Mouse (Mus musculus) embryo, embryonic 11 days (tissue): ENCODE measurements around the gene I830077J02Rik.
"Not testable (repeated sequence)": the region's sequence is repeated elsewhere in the genome, so short reads cannot be mapped to it uniquely, and the experiment has no call there.

Experiments
- DNase-seq: peaks from one replicate; pipeline ENCODE4 v3.0.0-alpha.2; 2015

Gene I830077J02Rik

DNA sequence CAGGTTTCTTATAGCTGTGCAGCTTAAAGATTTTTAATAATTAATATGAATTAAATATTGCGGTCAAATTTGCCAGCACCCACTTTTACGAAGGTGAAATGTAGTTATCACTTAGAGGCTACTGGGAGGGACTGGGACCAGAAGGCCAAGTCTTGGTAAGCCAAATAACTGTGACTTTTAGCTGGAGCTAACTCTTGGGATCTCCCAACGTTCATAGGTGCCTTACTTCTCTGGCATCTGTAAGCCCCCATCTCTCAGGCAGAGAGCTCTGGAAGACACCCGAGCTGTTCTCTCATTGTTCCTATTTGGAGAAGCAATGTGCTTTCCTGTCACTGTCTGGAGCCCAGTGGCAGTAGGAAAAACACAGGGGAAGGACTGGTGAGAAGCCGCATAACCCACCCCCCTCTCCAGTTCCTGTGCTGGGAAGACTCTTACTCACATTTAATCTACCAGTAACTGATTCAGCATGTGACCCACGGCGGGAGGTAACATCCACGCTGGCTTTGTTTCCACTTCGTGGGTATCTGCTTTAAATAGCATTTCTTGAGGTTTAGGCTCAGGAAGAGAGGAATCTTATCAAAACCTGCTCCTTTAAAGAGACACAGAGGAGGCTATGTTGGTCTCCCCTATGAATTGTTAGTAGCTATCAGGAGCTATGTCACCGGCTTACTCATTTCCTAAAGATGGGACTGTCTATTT lies 14.7 kb downstream of the I830077J02Rik start:
- DNase-seq, result no peak

- DNase-seq, result not testable (repeated sequence)
Observed at GRCm38 (mm10) chr3:105916455-105916854, 16.0 kb downstream of the I830077J02Rik start.

- DNase-seq, result no peak
Observed at GRCm38 (mm10) chr3:105915281-105915680, 17.2 kb downstream of the I830077J02Rik start.

DNA sequence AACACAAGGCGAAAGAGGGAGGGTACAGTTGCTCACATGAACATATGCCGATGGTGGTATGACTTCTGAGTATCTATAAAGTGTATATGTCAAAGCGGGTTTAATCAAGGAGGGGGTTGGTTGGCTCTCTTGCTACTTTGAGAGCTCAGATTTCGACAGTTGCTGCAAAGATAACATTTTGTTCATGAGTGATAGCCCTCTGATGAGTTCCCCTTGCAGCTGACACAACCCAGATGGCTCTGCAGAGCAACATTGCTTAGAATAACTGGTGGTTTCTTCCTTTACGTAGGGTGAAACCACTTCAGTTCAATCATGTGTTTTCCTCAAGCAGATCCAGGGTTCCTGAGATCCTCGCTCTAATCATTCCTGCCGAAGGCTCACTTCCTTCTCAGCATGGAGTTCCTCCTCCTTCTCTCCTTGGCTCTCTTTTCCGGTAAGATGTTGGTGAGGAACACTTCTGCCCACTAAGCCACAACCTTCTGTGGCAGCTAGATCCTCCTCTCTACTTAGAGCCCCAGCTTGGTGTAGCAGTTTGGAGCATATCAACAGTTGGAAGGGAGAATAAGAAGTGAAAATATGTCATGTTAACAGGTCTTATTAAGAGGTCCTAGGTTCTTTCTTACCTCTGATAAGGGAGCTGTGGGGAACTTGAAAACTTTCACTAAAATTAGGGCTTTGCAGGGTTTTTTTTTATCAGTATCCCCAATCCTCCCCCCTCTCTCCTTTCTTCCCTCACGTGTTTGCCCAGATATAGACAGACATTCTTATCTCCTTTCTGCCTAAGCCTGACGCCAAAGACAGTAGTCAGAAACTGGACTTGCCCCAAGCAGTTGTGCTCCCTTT lies 18.4 kb downstream of the I830077J02Rik start:
- no peak for DNase-seq

DNA sequence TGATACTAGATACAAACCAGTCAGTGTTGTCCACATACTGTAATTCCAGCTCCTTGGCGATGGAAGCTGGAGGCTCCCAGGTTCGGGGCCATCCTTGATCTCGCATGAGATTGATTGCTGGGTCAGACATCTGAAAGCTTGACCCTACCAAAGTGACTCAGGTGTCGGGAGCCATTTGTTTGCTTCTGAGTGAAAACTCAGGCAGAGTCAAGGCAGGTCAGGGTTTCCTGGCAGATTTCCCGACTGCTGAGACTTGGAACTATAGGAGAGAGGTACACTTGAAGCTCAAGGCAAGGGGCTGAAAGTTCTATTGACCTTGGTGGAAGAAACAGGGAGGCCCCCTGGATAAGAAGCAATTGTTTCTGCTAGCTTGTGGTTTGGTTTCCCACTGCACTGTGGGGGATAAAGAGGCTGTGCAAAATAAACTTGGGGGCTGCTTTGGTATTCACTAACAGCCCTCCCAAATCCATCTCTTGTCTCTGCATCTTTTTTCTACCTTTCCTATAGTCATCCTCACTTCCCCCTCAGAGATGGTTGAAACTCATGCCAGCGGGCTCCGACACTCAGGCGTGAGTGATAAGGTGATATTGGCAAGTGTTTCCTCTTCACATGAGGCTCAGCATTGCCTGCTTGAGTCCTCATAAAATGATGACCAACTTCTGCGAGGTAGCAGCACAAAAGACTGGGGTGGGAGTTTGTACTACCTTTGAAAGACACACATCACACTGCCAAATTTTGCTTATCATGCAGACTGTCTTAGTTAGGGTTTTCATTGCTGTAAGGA lies 20.2 kb downstream of the I830077J02Rik start:
- no peak for DNase-seq

DNA sequence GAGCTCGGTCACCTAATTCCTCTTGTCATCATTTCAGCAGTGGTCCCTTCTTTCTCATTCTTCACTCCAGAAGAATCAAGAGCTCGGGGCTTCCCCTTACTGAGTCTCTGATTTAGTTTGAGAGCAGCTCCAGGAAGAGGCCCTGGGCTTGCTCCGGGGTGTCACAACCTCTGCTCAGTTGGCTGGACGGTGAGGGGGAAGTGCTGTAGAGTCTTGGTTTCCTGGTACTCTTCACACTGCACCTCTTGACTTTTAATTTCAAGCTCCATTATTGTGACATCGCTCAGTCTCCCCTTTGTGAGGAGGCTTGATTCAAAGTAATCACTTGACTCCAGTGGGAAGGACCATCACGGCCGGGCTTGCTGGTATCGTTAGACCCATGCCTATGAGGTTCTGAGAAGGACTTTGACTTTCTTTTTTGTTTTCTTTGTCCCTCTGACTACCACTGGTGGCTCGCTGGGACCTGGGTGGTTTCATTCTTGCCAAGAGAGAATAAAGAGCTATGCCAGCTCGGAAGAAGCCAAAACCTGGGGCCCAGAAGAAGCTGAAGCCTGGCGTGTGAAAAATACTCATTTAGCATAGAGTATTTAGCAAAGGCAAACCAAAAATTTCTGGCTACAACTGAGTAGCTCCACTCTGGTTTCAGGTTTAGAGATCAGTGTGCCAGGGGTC lies 21.8 kb downstream of the I830077J02Rik start:
- no peak for DNase-seq

DNA sequence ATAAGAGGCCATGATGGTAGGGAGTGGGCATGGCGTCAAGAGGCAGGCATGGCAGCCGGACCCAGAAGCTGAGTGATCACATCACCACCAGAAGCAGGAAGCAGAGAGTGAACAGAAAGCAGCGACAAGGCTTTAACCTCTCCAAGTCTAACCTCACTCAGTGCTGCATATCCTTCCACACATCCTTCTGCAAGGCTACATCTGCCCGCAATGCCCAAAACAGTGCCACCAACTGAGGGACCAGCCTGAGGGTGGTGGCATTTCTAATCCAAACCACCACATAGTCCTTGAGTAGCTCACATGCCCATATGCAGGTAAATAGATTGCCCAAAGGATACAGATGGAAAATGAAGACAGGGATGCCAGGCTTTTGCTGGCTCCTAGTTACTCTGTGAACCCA lies 23.5 kb downstream of the I830077J02Rik start:
- DNase-seq, result no peak

DNA sequence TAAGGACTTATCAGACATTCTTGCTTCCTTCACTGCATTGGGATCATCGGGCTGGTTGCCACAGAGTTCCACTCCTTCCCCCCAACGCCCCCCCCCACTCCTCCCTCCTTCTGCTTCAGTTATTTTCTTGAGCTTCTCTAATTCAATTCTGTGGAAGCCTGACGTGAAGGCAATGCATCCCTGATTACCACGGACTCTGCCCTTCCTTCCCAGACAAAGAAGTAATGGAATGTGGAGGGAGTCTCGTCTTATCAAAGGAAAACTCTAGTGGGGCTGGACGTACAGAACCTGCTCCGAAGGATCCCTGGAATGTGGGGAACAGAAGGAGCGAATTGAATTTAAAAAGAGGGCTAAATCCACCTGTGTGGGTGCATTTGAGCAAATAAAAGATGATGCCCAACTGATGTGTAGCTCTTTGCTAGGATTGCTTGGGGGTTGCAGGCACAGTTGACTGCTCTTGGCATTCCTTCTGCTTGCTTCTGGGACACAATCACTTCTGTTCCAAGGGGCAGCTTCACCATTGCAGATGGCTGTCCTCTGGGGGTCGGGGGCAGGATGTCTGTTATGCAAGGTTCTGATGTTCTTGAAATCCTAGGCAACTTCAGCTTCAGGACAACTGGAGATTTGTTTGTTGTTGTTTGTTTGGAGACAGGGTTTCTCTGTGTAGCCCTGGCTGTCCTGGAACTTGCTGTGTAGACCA lies 24.4 kb downstream of the I830077J02Rik start:
- DNase-seq, result no peak

GRCm38 (mm10) chr3:105904721-105905120 lies 27.7 kb downstream of the I830077J02Rik start:
- DNase-seq, result no peak

DNA sequence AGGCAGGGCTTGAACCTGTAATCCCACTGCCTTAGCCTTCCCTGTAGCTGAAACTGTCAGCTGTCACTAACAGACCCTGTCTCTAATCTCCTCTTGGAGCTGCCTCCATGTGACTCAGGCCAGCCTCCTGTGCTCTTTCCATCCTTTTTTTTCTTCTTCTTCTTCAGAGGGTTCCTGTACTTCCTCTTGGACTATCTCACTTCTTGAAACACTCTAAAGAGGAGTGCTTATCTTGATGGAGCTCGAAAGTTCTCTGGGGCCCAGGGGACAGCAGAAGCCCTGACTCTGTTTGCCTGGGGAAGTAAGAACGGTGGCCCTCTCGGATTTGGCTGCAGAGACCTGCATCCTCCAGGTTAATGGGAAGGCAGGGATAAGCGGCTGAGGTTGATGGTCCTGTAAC lies 28.3 kb downstream of the I830077J02Rik start:
- no peak for DNase-seq

GRCm38 (mm10) chr3:105901468-105901867 lies 31.0 kb downstream of the I830077J02Rik start:
- no peak for DNase-seq

- no peak for DNase-seq
Observed at GRCm38 (mm10) chr3:105900716-105901115, 31.7 kb downstream of the I830077J02Rik start.

DNA sequence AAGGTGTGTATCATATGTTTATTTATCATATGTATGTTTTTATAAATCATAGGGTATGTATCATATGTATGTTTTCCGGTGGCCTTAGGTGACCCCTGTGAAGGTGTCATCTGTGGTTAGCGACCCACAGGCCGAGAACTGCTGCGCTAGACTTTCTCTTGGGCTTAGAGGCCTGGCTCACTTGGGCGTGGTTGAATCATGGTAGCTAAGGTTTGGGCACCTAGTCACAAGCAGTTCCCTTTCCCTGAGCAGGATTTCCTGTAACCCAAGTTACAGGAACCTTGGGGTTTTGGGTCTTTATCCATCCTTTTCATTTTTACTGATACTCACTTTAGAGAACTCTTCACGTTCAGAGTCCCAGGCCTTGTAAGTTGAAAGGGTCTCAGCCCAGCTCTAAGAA lies 32.2 kb downstream of the I830077J02Rik start:
- DNase-seq, result no peak

DNA sequence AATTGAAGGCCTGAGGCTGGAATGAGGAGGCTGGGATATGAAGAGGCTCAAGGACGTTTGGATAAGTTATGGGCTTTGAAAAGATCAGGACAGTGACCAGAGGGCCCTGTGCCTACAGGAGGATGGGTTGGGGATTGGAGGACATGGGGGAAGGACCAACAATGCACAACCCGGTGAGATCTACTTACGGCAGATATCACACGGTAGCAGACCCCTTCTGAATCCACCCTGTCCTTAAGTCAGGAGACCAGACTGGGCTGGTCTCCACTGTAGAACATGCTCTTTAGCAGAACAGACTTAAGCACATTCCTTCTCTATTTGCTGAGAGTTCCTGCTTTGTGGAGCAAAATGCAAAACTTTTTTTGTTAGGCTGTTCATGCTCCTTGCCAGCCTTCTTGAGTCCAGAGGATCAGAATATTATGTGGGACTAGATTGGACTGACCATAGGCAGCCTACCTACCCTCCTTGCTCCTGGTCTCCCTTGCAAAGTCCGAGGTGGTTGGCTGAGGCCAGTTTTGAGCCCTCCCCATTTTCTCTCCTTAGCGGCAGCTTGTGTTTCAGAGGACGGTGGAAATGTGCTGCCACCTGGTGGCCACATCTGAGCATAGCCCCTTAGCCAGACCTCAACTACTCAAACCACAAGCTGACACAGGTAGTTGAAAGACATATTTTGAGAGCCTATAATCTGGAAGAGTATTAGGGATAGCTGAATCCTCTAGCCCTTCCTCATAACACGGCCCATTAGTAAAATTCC lies 32.9 kb downstream of the I830077J02Rik start:
- DNase-seq, result peak; percentile 83

DNA sequence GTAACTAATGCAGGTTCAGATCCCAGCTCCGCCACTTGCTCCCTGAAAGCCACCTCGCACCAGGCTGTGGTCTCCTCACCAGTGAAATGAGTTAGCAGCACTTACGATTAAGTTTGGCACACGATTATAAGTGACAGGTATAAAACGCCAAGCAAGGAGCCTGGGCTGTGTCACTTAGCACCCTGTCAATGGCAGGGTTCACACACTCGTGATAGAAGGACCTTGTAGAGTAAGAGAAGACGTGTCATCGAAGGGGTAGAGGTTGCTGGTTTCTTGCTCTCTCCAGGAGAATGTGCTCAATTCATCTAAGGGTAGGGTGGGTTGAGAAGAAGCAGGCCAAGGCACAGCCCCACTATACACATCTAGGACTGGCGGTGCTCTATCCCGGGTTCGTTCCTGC lies 33.6 kb downstream of the I830077J02Rik start:
- no peak for DNase-seq

GRCm38 (mm10) chr3:105898325-105898724 lies 34.1 kb downstream of the I830077J02Rik start:
- no peak for DNase-seq

DNA sequence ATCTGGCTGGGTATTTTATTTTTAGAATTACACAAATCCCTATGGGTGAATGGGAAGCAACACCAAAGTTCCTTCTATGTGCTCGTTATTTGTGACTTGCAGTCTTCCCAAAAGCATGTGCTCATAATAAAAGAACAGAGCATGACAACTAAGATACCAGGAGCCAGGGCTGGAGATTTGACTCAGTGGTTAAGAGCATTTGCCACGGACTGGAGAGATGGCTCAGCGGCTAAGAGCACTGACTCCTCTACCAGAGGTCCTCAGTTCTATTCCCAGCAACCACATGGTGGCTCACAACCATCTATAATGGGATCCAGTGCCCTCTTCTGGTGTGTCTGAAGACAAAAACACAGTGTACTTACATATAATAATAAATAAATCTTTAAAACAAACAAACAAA lies 35.7 kb downstream of the I830077J02Rik start:
- DNase-seq, result no peak

GRCm38 (mm10) chr3:105894601-105895592 lies 37.6 kb downstream of the I830077J02Rik start:
- no peak for DNase-seq

GRCm38 (mm10) chr3:105893941-105894391 lies 38.5 kb downstream of the I830077J02Rik start:
- DNase-seq, result peak; percentile 54
